Mouse (Mus musculus): ENCODE measurements around the gene Phf20.

- TF ChIP-seq CTCF (IDR thresholded peaks at IDR 0.05; ENCODE audit: control insufficient read depth, insufficient read depth, insufficient replicate concordance, low read depth, low read length) (no peak), POLR2A (IDR thresholded peaks at IDR 0.05; ENCODE audit: control insufficient read depth, low read depth, low read length) (no peak)
Measured at GRCm38 (mm10) chr2:156331446-156331965, 135.2 kb downstream of the Phf20 start.

Measured in testis, adult 2 months (tissue).